Mouse (Mus musculus): ENCODE measurements at regions not wholly inside any gene's neighbourhood (a gene's known extent, or its start where the extent isn't known, plus 50 kb on each side); places are given as distances from the start of the nearest gene placed in this dataset.

- Histone ChIP-seq H3K79me2 (ENCODE audit: control insufficient read depth, insufficient read depth, low read length, poor library complexity) (no peaks in the 10 kb centered on the region), H3K9ac (ENCODE audit: control insufficient read depth, low read depth, low read length, poor library complexity, severe bottlenecking) (no peak overlapping the region), H3K4me3 (ENCODE audit: control insufficient read depth in 1 of 2, insufficient read depth in 1 of 2, low read depth in 2 of 2, low read length in 2 of 2) (no peak overlapping the region), H3K9me3 (replicated peaks; ENCODE audit: insufficient read depth, low read length) (no peaks in the 10 kb centered on the region), H3K4me1 (ENCODE audit: control insufficient read depth in 1 of 2, insufficient read depth in 2 of 2, low read length in 2 of 2) (no peaks in the 10 kb centered on the region), H3K36me3 (ENCODE audit: control insufficient read depth in 1 of 2, insufficient read depth in 2 of 2, low read length in 2 of 2) (no peaks in the 10 kb centered on the region), H3K27ac (ENCODE audit: control insufficient read depth, low read depth, low read length) (no peak overlapping the region), H3K27me3 (ENCODE audit: control insufficient read depth in 1 of 2, insufficient read depth in 2 of 2, low read length in 2 of 2) (no peaks in the 10 kb centered on the region)
- no peak for TF ChIP-seq KAT2A (conservative IDR thresholded peaks at IDR 0.05; ENCODE audit: low read depth, low read length)
- TF ChIP-seq ZNF384 (IDR thresholded peaks at IDR 0.05; ENCODE audit: low read depth, low read length): no peak
- TF ChIP-seq MXI1 (IDR thresholded peaks at IDR 0.05; ENCODE audit: low read depth, low read length): no peak
- TF ChIP-seq MAX (IDR thresholded peaks at IDR 0.05; ENCODE audit: low read length): no peak
- TF ChIP-seq SMC3 (IDR thresholded peaks at IDR 0.05; ENCODE audit: low read depth, low read length): no peak
- no peak for TF ChIP-seq ETS1 (IDR thresholded peaks at IDR 0.05; ENCODE audit: low read depth, low read length)
- no peak for DNase-seq (ENCODE audit: low read depth, low spot score)
Observed at GRCm38 (mm10) chr12:29128844-29129243, 377.2 kb downstream of the Eipr1 start.

GRCm38 (mm10) chr12:29129331-29129730 is 377.7 kb downstream of the Eipr1 start:
- no peaks in the 10 kb centered on the region for H3K79me2 ChIP-seq (ENCODE audit: control insufficient read depth, insufficient read depth, low read length, poor library complexity)
- H3K4me3 ChIP-seq (ENCODE audit: control insufficient read depth in 1 of 2, insufficient read depth in 1 of 2, low read depth in 2 of 2, low read length in 2 of 2): no peak overlapping the region
- no peaks in the 10 kb centered on the region for H3K9me3 ChIP-seq (replicated peaks; ENCODE audit: insufficient read depth, low read length)
- no peaks in the 10 kb centered on the region for H3K36me3 ChIP-seq (ENCODE audit: control insufficient read depth in 1 of 2, insufficient read depth in 2 of 2, low read length in 2 of 2)
- no peak overlapping the region for H3K27ac ChIP-seq (ENCODE audit: control insufficient read depth, low read depth, low read length)
- no peak for DNase-seq (ENCODE audit: low read depth, low spot score)
- H3K9ac ChIP-seq (ENCODE audit: control insufficient read depth, low read depth, low read length, poor library complexity, severe bottlenecking): no peak overlapping the region
- no peak for TF ChIP-seq POLR2AphosphoS2 (IDR thresholded peaks at IDR 0.05; ENCODE audit: low read length)
- no peak for TF ChIP-seq RAD21 (IDR thresholded peaks at IDR 0.05; ENCODE audit: low read depth, low read length)
- TF ChIP-seq ELF1 (IDR thresholded peaks at IDR 0.05; ENCODE audit: low read depth, low read length): no peak
- TF ChIP-seq MAFK (IDR thresholded peaks at IDR 0.05; ENCODE audit: borderline replicate concordance, low read depth, low read length): no peak
- no peak for TF ChIP-seq TCF12 (IDR thresholded peaks at IDR 0.05; ENCODE audit: low read depth, low read length)
- no peak for TF ChIP-seq ZKSCAN1 (IDR thresholded peaks at IDR 0.05; ENCODE audit: low read depth, low read length)
- TF ChIP-seq POLR2AphosphoS5 (IDR thresholded peaks at IDR 0.05; ENCODE audit: borderline replicate concordance, low read depth, low read length): no peak
- no peak for TF ChIP-seq MXI1 (IDR thresholded peaks at IDR 0.05; ENCODE audit: low read depth, low read length)
- TF ChIP-seq KAT2A (conservative IDR thresholded peaks at IDR 0.05; ENCODE audit: low read depth, low read length): no peak
- no peak for TF ChIP-seq GABPA (IDR thresholded peaks at IDR 0.05; ENCODE audit: low read depth, low read length)
- TF ChIP-seq ZNF384 (IDR thresholded peaks at IDR 0.05; ENCODE audit: low read depth, low read length): no peak
- no peak for TF ChIP-seq HCFC1 (IDR thresholded peaks at IDR 0.05; ENCODE audit: low read depth, low read length)
- no peak for TF ChIP-seq USF2 (IDR thresholded peaks at IDR 0.05; ENCODE audit: borderline replicate concordance in 1 of 2, insufficient read depth in 1 of 2, low read depth in 1 of 2, low read length in 2 of 2)
- no peak for TF ChIP-seq ETS1 (IDR thresholded peaks at IDR 0.05; ENCODE audit: low read depth, low read length)
- no peak for TF ChIP-seq UBTF (IDR thresholded peaks at IDR 0.05; ENCODE audit: borderline replicate concordance, insufficient read depth, low read depth, low read length)
- no peak for TF ChIP-seq TAL1 (IDR thresholded peaks at IDR 0.05; ENCODE audit: low read length)
- TF ChIP-seq JUND (IDR thresholded peaks at IDR 0.05; ENCODE audit: low read depth, low read length): no peak
- TF ChIP-seq POLR2A (IDR thresholded peaks at IDR 0.05; ENCODE audit: control insufficient read depth in 1 of 2, insufficient read depth in 1 of 2, low read depth in 1 of 2, low read length in 2 of 2, poor library complexity in 1 of 2): no peak
- H3K27me3 ChIP-seq (ENCODE audit: control insufficient read depth in 1 of 2, insufficient read depth in 2 of 2, low read length in 2 of 2): no peaks in the 10 kb centered on the region
- no peaks in the 10 kb centered on the region for H3K4me1 ChIP-seq (ENCODE audit: control insufficient read depth in 1 of 2, insufficient read depth in 2 of 2, low read length in 2 of 2)

All from MEL (cell line).